Mouse (Mus musculus) retina, adult 2 months (tissue): ENCODE results near the gene Cpne9.
A peak's percentile ranks its signal among the peaks of the same experiment; 100 is the strongest.

ENCODE experiments used
- DNase-seq: peaks from one replicate; pipeline ENCODE4 v3.0.0-alpha.2; 2012; ENCODE audit warnings: low read depth, low spot score

Gene Cpne9

DNA sequence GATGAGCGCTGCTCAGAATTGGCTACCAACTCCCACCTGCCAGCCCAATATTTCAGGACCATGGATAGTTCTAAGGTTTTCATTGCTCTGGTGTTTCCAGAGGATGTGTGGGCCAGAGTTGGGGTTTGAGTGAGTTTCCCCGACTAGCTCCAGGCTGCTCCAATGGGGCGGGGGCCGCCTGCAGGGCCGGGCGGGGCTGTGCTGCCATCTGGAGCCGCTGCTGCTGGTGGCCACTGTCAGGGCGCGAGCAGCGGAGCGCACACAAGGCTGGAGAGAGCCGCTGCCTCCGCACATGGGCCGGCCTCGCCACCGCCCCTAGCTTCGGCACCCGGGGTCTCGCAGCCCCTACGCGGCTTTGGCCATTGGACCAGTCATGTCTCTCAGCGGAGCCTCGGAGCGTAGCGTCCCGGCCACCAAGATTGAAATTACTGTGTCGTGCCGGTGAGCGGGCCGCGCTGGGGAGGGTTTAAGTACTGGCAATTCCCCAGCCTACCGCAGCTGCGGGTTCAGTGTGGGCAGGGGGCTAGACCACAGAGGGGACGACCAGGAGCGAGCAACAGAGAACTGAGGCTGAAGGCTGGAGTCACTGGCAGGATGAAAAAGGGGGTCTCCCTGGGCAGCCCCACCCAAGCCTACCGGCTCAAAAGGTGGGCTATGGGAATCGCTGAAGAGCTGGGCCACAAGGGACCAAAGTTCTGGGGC lies at the start of gene Cpne9:
Gene Cpne9, plus strand, starts transcription at position 207 of the 702 bp plus-strand sequence.
- DNase-seq: no peak

GRCm38 (mm10) chr6:113235141-113235540 lies 47.0 kb upstream of the Cpne9 start:
- DNase-seq: no peak

- DNase-seq: peak; percentile 96
Measured at GRCm38 (mm10) chr6:113237542-113238270, 44.4 kb upstream of the Cpne9 start, which contains the start of gene Mtmr14. Gene Mtmr14 (plus strand): TSS chr6:113237843.

DNA sequence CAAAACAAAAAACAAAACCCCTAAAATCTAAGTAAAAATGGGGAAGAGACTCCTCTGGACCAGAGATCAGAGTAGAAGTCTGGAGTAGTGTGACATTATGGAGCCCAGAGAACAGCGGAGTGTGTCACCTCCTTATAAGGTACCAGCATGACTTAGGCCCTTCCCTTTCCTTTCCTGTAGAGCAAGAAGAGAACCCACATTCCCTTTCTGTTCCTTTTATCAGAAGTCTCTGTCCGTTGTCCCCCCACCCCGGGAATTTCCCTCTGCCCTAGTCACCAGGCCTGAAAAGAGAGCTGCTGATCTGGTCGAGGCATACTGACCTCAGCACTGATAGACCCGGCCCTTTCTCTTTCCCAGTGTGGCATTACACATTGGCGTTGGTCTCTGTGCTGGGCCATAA lies 43.7 kb upstream of the Cpne9 start:
- no peak for DNase-seq

DNA sequence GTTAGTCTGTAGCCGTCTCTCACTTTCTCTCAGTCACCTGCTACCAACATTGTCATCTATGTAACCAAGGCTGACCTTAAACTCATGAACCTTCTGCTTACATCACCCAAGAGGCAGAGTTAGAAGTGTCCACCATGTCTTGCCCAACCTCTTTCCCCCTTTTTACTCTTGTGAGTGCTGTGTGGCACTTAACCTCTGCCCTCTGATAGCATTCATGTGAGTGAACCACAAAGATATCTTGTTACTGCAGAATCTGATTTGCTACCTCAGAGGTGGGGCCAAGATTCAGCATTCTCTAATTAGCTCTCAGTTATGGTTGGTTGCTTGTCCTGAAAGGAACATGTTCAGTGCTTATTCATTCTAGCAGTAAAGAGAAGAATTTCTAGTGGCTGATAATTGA lies 39.4 kb upstream of the Cpne9 start:
- no peak for DNase-seq

DNA sequence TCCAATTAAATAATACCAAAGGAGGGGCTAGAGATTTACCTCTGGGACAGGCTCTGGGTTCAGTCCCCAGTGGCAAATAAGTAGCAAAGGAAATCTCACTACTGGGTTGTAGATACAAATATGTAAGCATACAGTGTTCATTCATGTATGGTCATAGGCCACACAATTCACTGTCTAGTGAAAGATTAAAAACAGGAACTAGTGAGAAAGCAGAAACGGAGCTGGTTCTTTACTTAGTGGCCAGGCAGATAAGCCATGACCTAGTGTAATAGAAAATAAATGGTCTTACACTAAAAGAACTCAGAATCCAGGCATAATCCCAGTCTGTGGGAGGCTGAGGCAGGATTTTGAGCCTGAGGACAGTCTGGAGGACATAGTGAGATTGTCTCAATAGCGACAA lies 36.5 kb upstream of the Cpne9 start:
- no peak for DNase-seq

DNA sequence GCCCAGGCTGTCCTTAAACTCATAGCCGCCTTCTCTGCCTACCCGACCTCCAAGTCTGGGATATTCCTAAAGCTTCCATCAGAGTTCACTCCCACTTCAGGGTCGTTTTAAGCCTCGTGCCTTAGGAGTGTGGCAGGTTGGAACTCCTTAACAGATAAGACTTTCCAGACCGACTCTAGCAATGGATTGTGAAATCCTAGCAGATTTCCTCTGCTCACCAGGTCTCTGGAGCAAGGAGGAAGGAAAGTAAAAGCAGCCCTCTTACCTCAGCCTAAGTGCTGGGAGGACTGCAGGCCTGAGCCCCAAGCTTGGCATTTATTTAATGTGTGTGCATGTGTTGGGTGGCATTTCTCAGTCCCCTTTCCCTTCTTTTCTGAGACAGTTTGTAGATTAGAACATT lies 31.3 kb upstream of the Cpne9 start:
- no peak for DNase-seq

DNA sequence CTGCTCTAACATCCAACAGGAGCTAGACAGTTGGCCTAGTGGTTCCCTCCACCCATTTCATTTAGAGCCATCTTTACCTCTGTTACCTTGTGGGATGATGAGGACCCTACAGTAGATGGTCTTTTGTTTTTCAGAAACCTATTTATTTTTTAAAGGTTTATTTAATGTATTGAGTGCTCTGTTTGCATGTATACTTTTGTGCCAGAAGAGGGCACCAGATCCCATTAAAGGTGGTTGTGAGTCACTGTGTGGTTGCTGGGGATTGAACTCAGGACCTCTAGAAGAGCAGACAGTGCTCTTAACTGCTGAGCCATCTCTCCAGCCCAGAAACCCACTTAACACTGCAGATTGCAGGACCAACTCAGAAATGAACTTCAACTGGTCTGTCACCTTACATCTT lies 30.2 kb upstream of the Cpne9 start:
- DNase-seq: no peak

DNA sequence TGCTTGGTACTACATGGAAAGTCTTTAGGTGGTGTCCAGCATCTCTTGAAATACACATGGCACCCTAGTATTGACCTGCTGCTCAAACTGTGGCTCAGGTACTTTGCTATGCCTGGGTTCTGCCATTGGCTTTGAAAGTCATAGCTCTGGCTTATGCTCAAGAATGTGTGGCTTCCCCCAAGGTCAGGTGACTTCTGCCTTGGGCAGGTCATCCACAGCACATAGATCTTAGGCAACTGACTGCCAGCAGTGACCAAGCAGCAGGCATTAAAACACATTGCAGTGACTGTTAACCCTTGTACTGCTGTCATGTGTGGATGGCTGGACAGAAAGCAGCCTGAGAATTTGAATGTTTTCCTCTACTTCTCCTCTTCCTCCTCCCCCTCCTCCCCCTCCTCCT lies 27.2 kb upstream of the Cpne9 start:
- no peak for DNase-seq

DNA sequence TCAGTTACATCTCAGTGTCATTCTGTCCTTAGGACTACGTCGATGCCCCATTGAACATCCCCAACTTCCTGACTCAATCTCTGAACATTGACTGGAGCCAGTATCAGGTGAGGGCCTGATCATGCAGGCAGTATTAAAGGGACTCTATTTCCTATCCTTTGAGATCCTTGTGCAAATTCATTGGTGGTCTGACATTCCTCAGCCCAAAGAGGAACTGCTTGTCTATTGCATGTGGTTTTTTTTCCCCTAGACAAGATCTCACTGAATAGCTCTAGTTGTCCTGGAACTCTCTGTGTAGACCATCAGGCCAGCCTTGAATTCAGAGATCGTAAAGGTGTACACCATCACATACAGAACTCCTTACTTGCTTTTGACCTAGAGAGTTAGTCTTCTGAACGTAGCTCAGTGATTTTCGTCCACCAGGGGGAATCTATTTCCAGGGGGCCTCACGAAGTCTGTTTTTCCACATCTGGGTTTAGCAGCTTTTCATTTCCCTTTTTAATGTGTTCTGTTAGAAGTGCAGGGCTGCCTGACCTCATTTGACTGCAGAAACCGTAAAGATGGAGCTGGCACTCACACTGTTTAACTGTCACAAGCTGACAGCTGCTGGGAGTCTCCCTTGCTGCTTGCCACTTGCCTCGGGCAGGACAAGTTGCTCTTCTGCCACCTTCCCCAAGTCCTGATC lies 20.8 kb upstream of the Cpne9 start:
- no peak for DNase-seq

GRCm38 (mm10) chr6:113263531-113263930 lies 18.6 kb upstream of the Cpne9 start:
- DNase-seq: no peak

GRCm38 (mm10) chr6:113264429-113264828 lies 17.7 kb upstream of the Cpne9 start:
- DNase-seq: no peak

DNA sequence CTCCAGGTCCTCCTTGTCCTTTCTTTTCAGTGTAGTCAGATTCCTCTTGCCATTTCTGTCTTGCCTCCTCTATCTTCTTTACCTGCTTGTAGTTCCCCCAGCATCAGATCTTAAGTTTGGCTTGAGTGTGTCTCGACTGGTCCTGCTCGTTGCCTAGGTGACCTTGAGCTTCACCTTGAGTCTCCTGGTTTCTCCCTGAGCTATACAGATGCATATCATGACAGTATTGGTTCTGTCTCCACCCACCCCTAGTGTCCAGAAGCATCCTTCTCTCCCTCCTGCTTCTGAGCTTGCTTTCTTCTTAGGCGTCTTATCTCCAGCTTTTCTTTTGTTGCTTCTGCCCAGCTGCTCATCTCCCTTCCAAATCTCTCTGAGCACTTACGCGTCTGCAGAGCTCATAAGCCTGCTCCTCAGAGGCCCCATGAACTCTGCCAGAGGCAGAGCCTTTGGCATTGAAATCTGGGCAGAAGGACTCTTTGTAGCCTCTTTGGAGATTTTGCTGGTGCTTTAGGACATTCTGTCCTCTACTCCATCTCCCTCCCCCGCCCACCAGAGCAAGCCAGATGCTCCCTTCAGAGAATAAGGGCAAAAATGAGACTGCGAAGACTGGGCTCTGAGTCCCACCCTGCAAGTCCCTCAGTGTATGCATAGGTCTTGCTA lies 15.0 kb upstream of the Cpne9 start:
- DNase-seq: peak; percentile 61

DNA sequence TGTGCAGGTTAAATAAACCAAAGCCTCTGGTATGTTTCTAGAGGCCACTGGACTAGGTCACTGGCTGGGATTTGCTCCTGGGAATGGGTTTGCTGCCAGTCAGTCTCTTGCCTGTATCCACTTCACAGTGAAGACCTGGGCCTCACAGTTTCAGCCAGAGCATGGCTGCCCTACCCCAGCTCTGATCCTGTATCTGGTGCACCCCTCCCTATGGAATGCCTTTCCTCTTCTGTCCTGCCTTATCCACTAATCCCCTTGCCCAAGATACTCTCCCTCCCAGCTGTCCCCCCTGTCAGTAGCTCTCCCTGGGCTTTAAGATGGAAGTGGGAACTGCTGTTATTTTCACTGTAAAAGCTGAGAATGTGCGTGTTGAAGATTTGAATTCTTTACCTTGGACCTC lies 14.1 kb upstream of the Cpne9 start:
- DNase-seq: no peak

DNA sequence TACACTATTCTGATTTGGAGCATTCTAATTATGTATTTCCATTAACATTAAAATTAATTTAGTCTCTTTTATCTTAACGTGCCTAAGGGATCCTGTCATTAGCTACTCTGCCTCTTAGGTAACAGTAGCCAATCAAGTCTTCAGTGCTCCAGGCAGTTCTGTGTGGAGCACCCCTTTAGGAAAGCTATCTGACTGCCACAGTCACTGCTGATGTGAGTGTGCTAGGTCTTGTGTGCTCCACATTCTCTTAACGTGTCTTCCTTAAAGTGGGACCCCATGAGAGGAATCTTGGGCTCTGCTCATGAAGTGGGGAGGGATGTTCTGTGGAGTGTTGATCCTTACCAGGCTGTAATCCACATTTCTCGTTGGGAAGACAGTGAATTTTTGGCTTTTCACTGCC lies 9.7 kb upstream of the Cpne9 start:
- no peak for DNase-seq

DNA sequence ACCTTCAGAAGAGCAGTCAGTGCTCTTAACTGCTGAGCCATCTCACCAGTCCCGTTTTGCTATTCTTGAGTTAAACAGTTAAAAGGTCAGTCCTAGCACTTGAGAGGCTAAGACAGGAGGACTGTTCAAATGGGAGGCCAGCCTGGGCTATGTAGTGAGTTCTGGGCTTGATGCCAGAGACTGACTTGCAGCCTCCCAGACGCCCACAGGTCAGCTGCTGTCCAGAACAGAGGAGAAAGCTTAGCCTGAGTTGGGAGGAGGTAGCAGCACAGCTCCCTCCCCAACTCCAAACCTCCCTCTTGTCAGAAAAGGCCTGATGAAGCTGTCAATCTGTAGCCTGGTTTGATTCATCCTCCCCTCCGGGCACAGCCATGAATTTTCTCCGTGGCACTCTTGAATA lies 5.3 kb upstream of the Cpne9 start:
- DNase-seq: no peak

DNA sequence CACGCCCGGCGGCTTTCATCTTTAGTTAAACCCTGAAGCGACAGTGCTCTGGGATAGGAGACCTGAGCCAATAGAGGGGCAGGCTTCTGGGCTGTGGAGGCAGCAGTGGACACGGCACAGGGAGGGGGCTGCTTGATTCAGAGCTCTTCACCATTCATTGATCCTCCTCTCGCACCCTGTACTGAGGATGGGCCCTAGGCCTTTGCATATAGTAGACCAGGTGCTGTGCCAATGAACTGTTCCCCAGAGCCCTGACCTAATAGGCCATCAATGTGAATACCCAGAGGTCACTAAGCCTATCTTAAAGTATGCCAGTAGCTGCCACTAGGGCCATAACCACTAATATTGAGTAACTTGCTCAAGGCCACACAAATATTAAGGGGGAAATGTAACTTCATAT lies 431 bp upstream of the Cpne9 start:
- no peak for DNase-seq

- DNase-seq: no peak
Measured at GRCm38 (mm10) chr6:113282969-113283368, 862 bp downstream of the Cpne9 start.

GRCm38 (mm10) chr6:113283500-113283899 lies 1.4 kb downstream of the Cpne9 start:
- DNase-seq: no peak

DNA sequence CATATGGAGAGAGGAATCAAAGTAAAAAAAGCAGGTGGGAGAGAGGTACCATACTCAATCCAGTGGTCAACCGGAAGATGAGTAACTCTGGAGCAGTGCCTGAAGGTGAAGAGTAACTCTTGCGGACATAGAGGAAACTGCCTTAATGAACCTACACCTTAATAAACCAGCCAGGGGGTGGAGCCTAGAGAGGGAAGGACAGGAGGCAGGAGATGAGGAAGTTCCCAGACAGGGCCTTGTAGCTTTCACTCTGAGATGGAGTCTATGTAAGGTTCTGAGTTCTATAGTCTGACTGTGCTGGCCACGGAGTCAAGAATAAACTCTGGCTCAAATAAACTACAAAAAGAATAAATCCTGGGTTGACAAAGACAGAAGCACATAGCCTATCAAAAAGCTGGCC lies 2.8 kb downstream of the Cpne9 start:
- no peak for DNase-seq

GRCm38 (mm10) chr6:113286316-113286715 lies 4.2 kb downstream of the Cpne9 start:
- no peak for DNase-seq

DNA sequence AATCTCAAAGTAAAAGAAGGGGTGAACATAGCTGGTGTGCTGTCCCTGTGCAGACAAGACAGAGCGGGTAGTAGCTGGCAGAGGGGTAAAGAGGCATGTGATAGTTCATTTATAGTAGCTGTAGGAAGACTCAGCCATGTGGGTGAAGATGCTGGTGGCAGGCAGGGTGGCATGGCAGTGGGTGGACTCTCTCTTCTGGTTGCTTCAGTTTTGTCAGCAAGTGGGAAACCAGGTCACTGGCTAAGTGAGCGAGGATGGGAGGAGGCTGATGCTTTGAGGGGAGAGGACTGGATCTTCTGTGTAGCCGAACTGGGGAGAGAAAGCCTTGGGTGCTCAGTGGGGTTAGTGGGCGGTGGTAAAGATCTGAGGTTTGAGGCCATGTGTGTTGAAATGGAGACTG lies 5.1 kb downstream of the Cpne9 start:
- no peak for DNase-seq
